Mouse (Mus musculus) intestine, postnatal 0 days (tissue): ENCODE data around the gene Efhd1. TPM values are rescaled to one million over a fixed set of nuclear protein-coding genes. Genes with fewer than 3 reads are reported as not detected.

Experiments
- ATAC-seq: fragments of 200-750 bp; cut with Nextera tagmentation; 2 replicates; pipeline ENCODE4 v1.8.0; 2017; ENCODE audit warnings: mild to moderate bottlenecking, moderate TSS enrichment, moderate library complexity
- H3K27ac ChIP-seq: fragments of 300-500 bp; sonication (generic); 2 replicates; pipeline ENCODE4 v1.5.1; 2014; ENCODE audit warnings: mild to moderate bottlenecking, low read depth, low read length, moderate library complexity
- H3K27me3 ChIP-seq: fragments of 300-500 bp; sonication (generic); replicated peaks from 2 replicates; pipeline ENCODE4 v1.6.1; 2014; ENCODE audit warnings: low read length, mixed read lengths; ENCODE audit not compliant: control insufficient read depth, insufficient read depth
- H3K36me3 ChIP-seq: fragments of 300-500 bp; sonication (generic); 2 replicates; pipeline ENCODE4 v1.6.1; 2014; ENCODE audit warnings: mild to moderate bottlenecking, moderate library complexity; ENCODE audit not compliant: control insufficient read depth, insufficient read depth
- H3K4me1 ChIP-seq: fragments of 300-500 bp; sonication (generic); replicated peaks from 2 replicates; pipeline ENCODE4 v1.6.1; 2014; ENCODE audit warnings: antibody characterized with exemption, low read length, mixed read lengths; ENCODE audit not compliant: control insufficient read depth, insufficient read depth
- H3K4me2 ChIP-seq: fragments of 300-500 bp; sonication (generic); replicated peaks from 2 replicates; pipeline ENCODE4 v1.6.1; 2014; ENCODE audit warnings: low read depth, mild to moderate bottlenecking, moderate library complexity
- H3K4me3 ChIP-seq: fragments of 300-500 bp; sonication (generic); 2 replicates; pipeline ENCODE4 v1.5.1; 2014; ENCODE audit warnings: low read depth, low read length
- H3K9ac ChIP-seq: fragments of 300-500 bp; sonication (generic); 2 replicates; pipeline ENCODE4 v1.6.1; 2014; ENCODE audit warnings: mild to moderate bottlenecking, low read depth, low read length
- H3K9me3 ChIP-seq: fragments of 300-500 bp; sonication (generic); 2 replicates; pipeline ENCODE4 v1.6.1; 2016; ENCODE audit warnings: mixed run types; ENCODE audit not compliant: control insufficient read depth
- CTCF ChIP-seq: sonication (generic); IDR thresholded peaks from 2 replicates; pipeline ENCODE4 v1.5.1; 2016; ENCODE audit warnings: low read depth, mild to moderate bottlenecking, control low read depth, antibody characterized with exemption, moderate library complexity
- WGBS: fragments of 180-500 bp; shearing (Covaris S2); extraction: QIAGEN DNeasy Blood & Tissue Kit; methylation state at CpG from one replicate; pipeline ENCODE4 v1.1.7; 2014; 5-methylcytosine and 5-hydroxymethylcytosine counted together
- polyA plus RNA-seq: library from polyadenylated mRNA; unstranded; fragments of >200 nt; fragmentation: Nextera tagmentation; extraction: Ambion mirVana; gene quantifications from 2 replicates; pipeline ENCODE4 v1.2.1, GENCODE M21; 2015

The Efhd1 gene
- polyA plus RNA-seq, result 2.1 and 3.0 TPM in 2 replicates

GRCm38 (mm10) chr1:87264134-87265006 is at the start of gene Efhd1:
Efhd1 (plus strand) TSS chr1:87264363.
- H3K4me1 ChIP-seq, result no peaks in the 10 kb centered on the region; the same call in 1 of the 2 replicates
- no peak for TF ChIP-seq CTCF
- H3K9ac ChIP-seq, result 0 out of 2 replicates have a peak within 1 kb of the TSS, but pooled peaks have one; percentile 17
- ATAC-seq, result no peak
- no peaks in the 10 kb centered on the region for H3K36me3 ChIP-seq
- H3K9me3 ChIP-seq, result no peaks in the 10 kb centered on the region
- under 1% methylated on average over 70 of the region's 70 CpGs for WGBS
- peak within 1 kb of the TSS; percentile 87 for H3K4me2 ChIP-seq
- H3K4me3 ChIP-seq, result peak within 1 kb of the TSS; percentile 49
- H3K27me3 ChIP-seq, result peaks cover 68% of the 10 kb centered on the region
- H3K27ac ChIP-seq, result no peak within 1 kb of the TSS

- Histone ChIP-seq H3K9me3 (no peaks in the 10 kb centered on the region), H3K9ac (peak overlapping the region; percentile 97), H3K4me3 (peak overlapping the region; percentile 90), H3K36me3 (peaks cover 3% of the 10 kb centered on the region), H3K27me3 (no peaks in the 10 kb centered on the region), H3K27ac (peak overlapping the region; percentile 100), H3K4me2 (peak overlapping the region; percentile 81), H3K4me1 (peaks cover 13% of the 10 kb centered on the region; the same call in 1 of the 2 replicates)
- ATAC-seq, result no peak
- WGBS, result 3% methylated on average over 4 of the region's 4 CpGs
- no peak for TF ChIP-seq CTCF
Measured at GRCm38 (mm10) chr1:87214748-87215147, 49.4 kb upstream of the Efhd1 start.

DNA sequence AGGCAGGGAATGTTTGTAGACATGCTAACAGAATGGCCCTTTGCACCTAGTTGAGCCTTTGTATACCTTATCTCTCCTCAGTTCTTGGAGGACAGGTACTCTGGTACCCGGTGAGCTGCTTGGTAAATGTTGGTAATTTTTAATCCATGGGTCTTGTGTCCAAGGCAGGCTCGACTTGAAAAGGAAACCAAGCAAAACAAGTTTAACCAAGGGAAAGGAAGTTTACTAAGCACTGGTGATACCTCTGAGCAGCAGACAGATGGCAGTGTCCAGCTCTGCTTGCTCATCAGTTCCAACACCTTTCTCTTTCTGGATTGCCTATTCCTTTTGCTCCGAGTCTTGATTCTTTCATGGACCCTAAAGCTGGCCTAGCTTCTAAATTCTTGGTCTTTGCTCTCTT is 46.2 kb upstream of the Efhd1 start:
- H3K27me3 ChIP-seq, result no peaks in the 10 kb centered on the region
- H3K4me3 ChIP-seq, result no peak overlapping the region
- H3K36me3 ChIP-seq, result peaks cover 35% of the 10 kb centered on the region
- no peak overlapping the region for H3K4me2 ChIP-seq
- no peak for ATAC-seq
- H3K4me1 ChIP-seq, result peaks cover 13% of the 10 kb centered on the region; the same call in 1 of the 2 replicates
- TF ChIP-seq CTCF, result peak; percentile 78
- no peak overlapping the region for H3K9ac ChIP-seq
- H3K27ac ChIP-seq, result no peak overlapping the region
- H3K9me3 ChIP-seq, result no peaks in the 10 kb centered on the region
- 34% methylated on average over 3 of the region's 3 CpGs for WGBS

- no peak for ATAC-seq
- Histone ChIP-seq H3K9ac (no peak overlapping the region), H3K4me3 (no peak overlapping the region), H3K4me2 (no peak overlapping the region), H3K27ac (no peak overlapping the region), H3K27me3 (no peaks in the 10 kb centered on the region), H3K9me3 (no peaks in the 10 kb centered on the region), H3K36me3 (peaks cover 98% of the 10 kb centered on the region), H3K4me1 (no peaks in the 10 kb centered on the region)
- no peak for TF ChIP-seq CTCF
- 94% methylated on average over 8 of the region's 8 CpGs for WGBS
Measured at GRCm38 (mm10) chr1:87225739-87226138, 38.4 kb upstream of the Efhd1 start.

DNA sequence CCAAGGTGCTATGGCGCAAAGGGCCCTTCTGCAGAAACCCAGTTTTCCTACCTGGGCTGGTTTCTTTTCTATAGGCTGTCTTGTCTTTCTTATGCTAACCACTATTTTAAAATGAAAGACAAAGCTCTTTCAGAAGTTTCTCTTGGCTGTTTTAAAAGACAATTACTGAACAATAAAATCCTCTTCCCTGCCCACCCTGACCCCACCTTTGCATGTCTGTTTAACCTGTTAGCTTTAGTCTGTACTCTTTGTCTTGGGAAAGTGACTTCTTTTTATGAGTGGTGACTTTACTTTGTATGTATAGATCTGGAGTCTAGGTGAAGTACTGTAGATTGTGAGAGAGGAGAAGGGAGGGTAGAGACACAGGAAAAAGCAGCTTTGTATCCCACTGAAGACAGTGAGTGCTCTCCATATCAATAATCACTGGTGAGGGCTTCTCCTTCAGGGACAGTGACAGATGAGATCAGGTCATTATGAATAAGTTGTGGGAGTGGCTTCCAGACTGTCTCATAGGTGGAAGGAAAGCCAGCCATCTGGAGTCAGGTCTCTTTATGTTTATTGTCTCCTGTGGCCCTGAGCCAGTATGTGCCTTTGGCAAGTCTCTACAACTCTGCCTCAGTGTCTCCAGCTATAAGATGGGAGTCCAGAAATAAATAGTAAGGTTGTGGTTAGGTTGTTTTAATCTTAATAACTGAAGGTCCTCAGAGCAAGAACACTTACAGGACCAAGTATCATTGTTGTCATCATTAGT is 37.6 kb upstream of the Efhd1 start:
- TF ChIP-seq CTCF, result no peak
- 100% methylated on average over 1 of the region's 1 CpGs for WGBS
- H3K4me1 ChIP-seq, result no peaks in the 10 kb centered on the region
- H3K36me3 ChIP-seq, result peaks cover 96% of the 10 kb centered on the region
- H3K4me2 ChIP-seq, result no peak overlapping the region
- no peak overlapping the region for H3K4me3 ChIP-seq
- H3K27me3 ChIP-seq, result no peaks in the 10 kb centered on the region
- H3K27ac ChIP-seq, result no peak overlapping the region
- H3K9ac ChIP-seq, result no peak overlapping the region
- H3K9me3 ChIP-seq, result no peaks in the 10 kb centered on the region
- ATAC-seq, result no peak

GRCm38 (mm10) chr1:87227160-87227550 is 37.0 kb upstream of the Efhd1 start:
- no peaks in the 10 kb centered on the region for H3K4me1 ChIP-seq
- no peaks in the 10 kb centered on the region for H3K27me3 ChIP-seq
- no peak for TF ChIP-seq CTCF
- peaks cover 91% of the 10 kb centered on the region for H3K36me3 ChIP-seq
- H3K27ac ChIP-seq, result no peak overlapping the region
- H3K4me3 ChIP-seq, result no peak overlapping the region
- no peak overlapping the region for H3K4me2 ChIP-seq
- H3K9ac ChIP-seq, result no peak overlapping the region
- ATAC-seq, result no peak
- no peaks in the 10 kb centered on the region for H3K9me3 ChIP-seq
- WGBS, result 95% methylated on average over 3 of the region's 3 CpGs
